Mouse (Mus musculus): ENCODE data around the gene Fzd7. TPM values are rescaled to one million over a fixed set of nuclear protein-coding genes. Genes with fewer than 3 reads are reported as not detected.
A peak's percentile ranks its signal among the peaks of the same experiment; 100 is the strongest.

Gene Fzd7
- polyA plus RNA-seq, 1 experiment, result 9.5 TPM

- DNase-seq (ENCODE audit: low read depth), result no peak
Measured at GRCm38 (mm10) chr1:59502355-59502754, 20.1 kb downstream of the Fzd7 start.

- DNase-seq (ENCODE audit: low read depth), result no peak
Measured at GRCm38 (mm10) chr1:59503659-59504301, 21.6 kb downstream of the Fzd7 start.

GRCm38 (mm10) chr1:59504302-59504700 lies 22.1 kb downstream of the Fzd7 start:
- DNase-seq (ENCODE audit: low read depth), result no peak

GRCm38 (mm10) chr1:59508463-59509139 lies 26.4 kb downstream of the Fzd7 start:
- no peak for DNase-seq (ENCODE audit: low read depth)

GRCm38 (mm10) chr1:59511566-59512270 lies 29.5 kb downstream of the Fzd7 start:
- DNase-seq (ENCODE audit: low read depth), result peak; percentile 70

- peak; percentile 60 for DNase-seq (ENCODE audit: low read depth)
Measured at GRCm38 (mm10) chr1:59516026-59516917, 34.0 kb downstream of the Fzd7 start, which contains the start of gene Gm973. Gene Gm973 (plus strand): TSS chr1:59516264.

GRCm38 (mm10) chr1:59520226-59520837 lies 38.1 kb downstream of the Fzd7 start:
- no peak for DNase-seq (ENCODE audit: low read depth)

GRCm38 (mm10) chr1:59522456-59522855 lies 40.2 kb downstream of the Fzd7 start:
- DNase-seq (ENCODE audit: low read depth), result no peak

- DNase-seq (ENCODE audit: low read depth), result no peak
Measured at GRCm38 (mm10) chr1:59523378-59523958, 41.2 kb downstream of the Fzd7 start.

GRCm38 (mm10) chr1:59524071-59524470 lies 41.8 kb downstream of the Fzd7 start:
- no peak for DNase-seq (ENCODE audit: low read depth)

GRCm38 (mm10) chr1:59524759-59525158 lies 42.5 kb downstream of the Fzd7 start:
- DNase-seq (ENCODE audit: low read depth), result no peak

GRCm38 (mm10) chr1:59527219-59527618 lies 45.0 kb downstream of the Fzd7 start:
- no peak for DNase-seq (ENCODE audit: low read depth)

GRCm38 (mm10) chr1:59534976-59535810 lies 53.0 kb downstream of the Fzd7 start:
- DNase-seq (ENCODE audit: low read depth), result no peak

Other genes starting within 250 kb of the Fzd7 start
- gene Als2, start 245.2 kb upstream of the Fzd7 start, polyA plus RNA-seq (2012; rRNA removed), result 5.6 and 6.0 TPM in 2 replicates
- 0.11 and 0.15 TPM in 2 replicates for gene Cdk15, start 225.5 kb upstream of the Fzd7 start, polyA plus RNA-seq (2012; rRNA removed)
- 1.2 and 2.0 TPM in 2 replicates for gene Gm973, start 33.8 kb downstream of the Fzd7 start, polyA plus RNA-seq (2012; rRNA removed)
- 22.6 and 25.6 TPM in 2 replicates for gene Sumo1, start 188.4 kb downstream of the Fzd7 start, polyA plus RNA-seq (2012; rRNA removed)
- gene Nop58, start 202.5 kb downstream of the Fzd7 start, polyA plus RNA-seq (2012; rRNA removed), result 11.3 and 12.3 TPM in 2 replicates

All from gonadal fat pad, adult 2 months (tissue).